Mouse (Mus musculus) gastrocnemius, postnatal 25 days (tissue): Measurements from ENCODE around the gene Fam133b. TPM values are rescaled to one million over a fixed set of nuclear protein-coding genes. Genes with fewer than 3 reads are reported as not detected.

Experiments used
- DNase-seq: peaks from one replicate; pipeline ENCODE4 v3.0.0; 2022
- long read RNA-seq, 2 experiments: library from polyadenylated mRNA; stranded (forward); transcript quantifications; one replicate each; pipeline ENCODE4 v2.0.0; 2021
- total RNA-seq, 2 experiments: library from RNA; stranded (reverse); gene quantifications; 1 replicate in 1 of 2; 2 replicates in 1 of 2; pipeline ENCODE4 v1.2.3; 2021

The Fam133b gene
- 10 to 100 TPM; 12.4 to 14.3 TPM for total RNA-seq
- long read RNA-seq, experiment 1, transcript Fam133b-201 (11 exons, 1,491 nt): major isoform, 6 of 9 reads
- long read RNA-seq, experiment 1, partial matches to known transcripts: 1 of 9 reads
- long read RNA-seq, experiment 1, other reads (novel, unspliced or antisense): 2 of 9 reads
- long read RNA-seq, experiment 2, transcript Fam133b-201 (11 exons, 1,491 nt): major isoform, 8 of 10 reads
- long read RNA-seq, experiment 2, partial matches to known transcripts: 1 of 10 reads
- long read RNA-seq, experiment 2, other reads (novel, unspliced or antisense): 0 of 10 reads

DNA sequence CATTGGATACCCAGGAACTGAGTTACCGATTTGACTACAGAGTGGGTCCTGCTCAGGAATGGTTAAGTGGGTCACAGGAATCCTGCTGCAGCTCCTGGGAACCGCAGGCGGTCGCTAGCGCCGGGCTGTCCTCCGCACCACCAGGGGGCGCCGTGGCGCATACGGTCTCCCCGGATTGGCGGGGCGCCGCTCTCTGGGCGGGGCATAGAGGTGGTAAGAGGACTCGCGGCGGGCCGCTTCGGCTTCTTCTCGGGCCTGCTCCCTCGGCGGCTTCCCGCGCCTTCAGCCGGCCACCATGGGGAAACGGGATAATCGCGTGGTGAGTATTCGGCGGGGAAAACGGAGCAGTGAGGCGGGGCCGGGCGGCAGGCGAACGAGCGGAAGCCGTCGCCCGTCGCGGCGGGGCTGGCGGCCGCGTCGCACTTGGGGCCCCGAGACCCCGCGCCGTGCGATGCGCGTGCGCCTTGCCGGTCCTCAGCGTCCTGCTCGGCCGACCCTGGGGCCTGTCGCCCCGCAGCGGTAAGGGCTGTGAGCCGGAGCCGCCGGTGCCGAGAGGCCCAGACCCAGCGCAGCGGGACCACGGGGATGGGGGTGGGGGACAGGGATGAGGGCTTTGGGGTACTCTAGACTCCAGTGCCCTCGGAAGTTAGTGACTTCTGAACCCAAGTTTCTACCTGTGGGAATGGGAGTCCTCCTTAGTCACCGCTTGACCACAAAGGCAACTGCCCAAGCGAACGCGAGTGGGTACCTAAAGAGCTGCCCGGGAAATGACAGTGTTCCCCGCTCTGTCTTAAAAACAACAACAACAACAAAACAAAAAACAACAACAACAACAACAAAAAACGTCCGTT is at the start of gene Fam133b:
Gene Fam133b (plus strand): TSS at position 205 of the 851 bp plus-strand sequence.
- peak; percentile 92 for DNase-seq

DNA sequence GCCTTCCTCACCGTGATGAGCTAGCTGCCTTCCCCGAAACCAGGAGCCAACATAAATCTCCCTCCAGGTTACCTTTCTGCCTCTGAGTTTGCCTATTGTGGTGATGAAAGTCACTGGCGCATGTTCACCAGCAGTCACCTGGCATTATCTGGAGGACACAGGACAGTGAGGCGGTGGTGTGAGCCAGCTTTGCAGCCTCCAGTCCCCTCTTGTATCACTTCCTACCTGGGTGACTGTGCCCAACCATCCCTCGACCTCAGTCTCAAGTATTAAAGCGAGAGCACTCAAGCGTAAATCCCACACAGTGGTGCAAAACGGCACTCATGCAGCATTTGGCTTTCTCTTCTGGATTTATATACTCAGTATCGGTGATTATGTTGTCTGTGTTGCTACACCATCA is 49.7 kb upstream of the Fam133b start:
- no peak for DNase-seq

DNA sequence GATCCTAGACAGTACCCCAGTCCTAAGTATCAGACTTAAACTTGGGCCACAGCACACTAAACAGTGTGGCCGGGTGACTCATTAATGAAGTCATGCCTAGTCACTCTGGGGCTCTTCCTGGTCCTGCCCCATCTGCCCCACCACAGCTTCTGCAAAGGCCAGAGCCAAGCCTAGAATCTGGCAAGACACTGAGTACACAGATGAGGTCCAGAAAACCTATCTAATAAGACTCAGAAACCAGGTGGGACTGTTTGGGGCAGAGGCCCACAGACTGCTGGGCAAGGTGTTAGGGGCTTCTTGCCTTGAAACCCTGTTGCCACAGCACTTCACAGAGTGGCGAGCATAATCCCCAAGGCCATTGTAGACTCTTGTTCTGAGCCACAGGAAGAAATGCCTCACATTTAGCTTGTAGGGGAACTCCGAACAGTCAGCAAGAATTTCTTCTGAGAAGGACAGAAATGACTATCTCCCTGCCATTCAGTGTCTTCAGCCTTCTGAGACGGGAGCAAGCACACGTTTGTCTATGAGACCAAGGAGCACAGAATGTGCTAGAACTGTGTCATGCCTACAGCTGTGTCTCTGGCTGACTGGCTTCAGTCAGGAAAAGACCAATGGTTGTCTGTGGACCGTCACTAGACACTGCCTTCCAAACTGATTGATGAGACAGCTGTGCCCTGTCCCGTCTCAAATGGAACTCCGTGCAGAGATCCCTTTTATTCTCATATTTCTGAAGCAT is 49.0 kb upstream of the Fam133b start:
- DNase-seq: no peak

DNA sequence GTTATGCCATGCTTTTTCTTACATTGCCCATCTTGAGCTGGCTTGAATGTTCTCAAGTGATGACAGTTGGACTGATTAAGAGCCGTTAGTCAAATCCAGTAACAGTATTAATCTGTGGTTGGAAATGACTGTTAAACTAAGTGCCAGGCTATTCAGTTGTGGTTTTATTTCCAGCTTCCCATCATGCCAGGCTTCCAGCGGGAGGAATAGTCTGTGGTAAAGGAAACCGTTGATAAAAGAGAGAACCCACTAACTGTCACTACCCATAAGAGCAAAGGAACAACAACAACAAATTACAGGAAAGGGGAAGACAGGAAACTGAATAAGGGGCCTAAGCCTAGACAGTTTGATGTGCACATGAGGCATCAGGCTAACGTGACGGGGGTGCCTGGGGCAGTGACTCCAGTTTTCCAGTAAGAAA is 46.1 kb upstream of the Fam133b start:
- DNase-seq: no peak

DNA sequence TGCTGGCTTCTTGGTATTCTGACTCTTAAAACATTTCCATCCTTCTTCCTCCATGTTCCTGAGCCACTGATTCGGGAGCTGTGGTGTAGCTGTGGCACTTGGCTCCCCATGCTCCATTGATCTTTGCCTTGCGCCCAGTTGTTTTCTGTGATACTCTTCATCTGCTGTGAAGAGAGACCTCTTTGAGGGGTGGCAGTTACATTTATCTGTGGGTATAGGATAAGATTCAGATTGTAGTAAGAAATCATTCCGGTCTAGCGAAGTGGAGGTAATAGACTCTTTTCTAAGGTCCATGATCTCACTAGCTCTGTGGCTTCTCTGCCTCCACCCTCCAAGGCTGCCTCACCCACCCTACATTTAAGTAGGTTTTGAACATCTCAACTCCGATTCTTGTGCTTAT is 43.3 kb upstream of the Fam133b start:
- no peak for DNase-seq

DNA sequence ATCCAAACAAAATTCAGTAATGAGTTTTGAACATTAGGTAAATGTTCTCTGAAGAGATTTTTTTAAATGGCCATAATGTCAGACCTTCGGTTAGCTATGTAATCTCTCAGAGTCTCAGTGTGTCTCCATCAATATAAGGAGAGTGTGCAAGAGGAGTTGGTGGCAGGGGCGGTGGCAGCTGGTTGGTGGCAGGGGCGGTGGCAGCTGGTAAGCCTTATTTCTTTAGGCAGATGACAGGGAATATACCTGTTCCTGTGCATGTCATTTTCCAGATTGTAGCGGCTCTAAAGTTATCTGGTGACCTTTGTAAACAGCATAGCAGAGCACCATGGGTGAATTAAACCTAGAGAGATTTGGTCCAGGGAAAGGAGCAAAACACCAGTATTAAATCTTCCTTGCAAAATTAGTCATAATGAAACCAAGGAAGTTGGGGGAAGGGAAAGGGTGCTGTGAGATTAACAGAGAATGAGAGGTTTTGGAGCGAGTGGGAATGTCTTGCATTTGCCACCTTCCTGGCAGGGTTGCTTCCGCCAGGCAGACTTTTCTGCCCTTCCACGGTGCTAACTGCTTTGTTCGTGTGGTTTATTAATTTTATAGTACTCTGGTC is 42.6 kb upstream of the Fam133b start:
- no peak for DNase-seq

DNA sequence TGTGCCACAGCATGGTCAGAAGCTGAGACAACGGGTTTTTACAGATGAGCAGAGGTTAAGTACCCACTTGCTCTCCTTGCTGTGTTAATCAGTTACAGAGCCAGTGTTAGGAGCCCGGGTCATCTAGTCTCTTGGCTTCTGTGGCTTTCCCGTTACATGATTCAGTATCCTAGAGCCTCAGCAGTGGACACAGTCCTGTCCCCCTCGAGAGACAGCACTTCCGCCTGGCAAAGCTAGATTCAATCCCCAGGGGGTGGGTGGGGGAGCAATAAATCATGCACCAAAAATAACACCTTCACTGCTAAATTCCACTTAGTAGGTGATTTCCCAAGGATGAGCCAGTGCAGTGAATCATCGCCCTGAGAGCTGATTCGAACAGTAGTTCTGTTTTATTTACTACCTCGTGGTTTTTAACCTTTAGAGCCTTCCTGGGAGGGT is 42.0 kb upstream of the Fam133b start:
- peak; percentile 16 for DNase-seq

DNA sequence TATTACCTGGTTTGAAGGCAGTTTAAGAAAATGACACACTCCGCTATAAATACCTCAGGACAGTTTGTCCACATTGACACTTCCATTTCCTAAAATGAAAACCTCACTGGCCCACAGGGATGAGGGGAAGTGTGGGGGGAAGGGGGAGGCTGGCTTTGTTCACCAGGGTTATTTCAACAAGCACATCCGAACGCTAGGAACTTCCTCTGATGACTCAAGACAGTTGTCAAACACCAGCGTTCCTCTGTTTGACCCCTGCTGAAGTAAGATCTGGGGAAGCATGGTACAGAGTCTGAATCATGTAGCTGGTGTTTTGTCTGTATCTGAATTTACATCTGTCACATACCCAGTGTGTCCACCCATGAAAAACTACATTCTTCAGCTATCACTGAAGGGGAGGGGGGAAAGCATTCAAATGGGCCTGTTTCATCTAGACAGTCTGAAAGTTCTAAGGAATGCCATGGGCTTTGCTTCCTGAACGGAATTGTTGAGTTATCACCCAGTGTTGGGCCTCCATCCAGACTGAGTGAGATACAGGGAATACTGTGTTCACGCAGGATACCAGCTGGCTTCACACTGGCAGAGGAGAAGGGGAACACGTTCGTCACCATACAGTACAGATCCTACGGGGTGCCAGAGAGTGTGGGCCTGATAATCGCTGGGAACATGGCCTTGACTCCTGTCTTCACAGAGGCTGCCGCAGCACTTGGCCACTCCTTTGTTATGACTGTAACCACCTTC is 40.9 kb upstream of the Fam133b start:
- peak; percentile 63 for DNase-seq

DNA sequence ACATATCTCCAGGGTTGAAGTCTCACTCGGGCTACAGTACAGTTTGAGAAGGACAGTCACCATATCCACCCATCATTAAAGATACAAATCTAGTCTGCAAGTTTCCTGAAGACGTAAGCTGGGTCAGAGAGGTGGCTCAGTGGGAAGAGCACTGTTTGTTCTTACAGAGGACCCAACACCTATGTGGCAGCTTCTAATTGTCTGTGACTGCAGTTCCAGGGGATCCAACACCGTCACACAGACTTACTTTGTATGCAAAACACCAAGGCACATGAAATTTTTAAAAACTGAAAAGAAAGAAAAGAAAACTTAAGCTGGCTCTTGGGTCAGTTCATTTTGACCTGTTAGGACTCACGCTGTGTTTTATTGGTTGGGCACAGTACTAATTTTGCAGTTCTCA is 40.3 kb upstream of the Fam133b start:
- DNase-seq: no peak

DNA sequence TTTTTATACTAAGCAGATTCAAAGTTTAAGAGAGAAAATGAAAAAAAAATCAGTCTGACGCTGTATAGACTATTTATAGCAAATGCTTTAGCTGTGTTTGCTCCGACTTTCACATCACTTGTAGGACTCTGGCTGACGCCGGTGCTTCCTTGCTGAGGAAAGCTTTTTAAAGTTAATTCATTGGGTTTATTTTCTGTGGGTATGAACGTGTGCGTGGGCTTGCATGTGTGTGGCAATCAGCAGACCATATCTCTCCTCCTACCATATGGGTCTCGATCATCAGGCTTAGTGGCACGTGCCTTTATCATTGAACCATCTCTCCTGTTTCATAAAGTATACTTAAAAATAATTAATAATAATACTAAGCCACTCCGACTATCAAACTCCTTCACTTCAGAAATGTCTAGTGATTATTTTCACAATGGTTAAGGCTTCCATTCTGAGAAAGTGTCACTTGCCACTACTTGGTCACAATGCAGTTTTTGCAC is 39.8 kb upstream of the Fam133b start:
- no peak for DNase-seq

DNA sequence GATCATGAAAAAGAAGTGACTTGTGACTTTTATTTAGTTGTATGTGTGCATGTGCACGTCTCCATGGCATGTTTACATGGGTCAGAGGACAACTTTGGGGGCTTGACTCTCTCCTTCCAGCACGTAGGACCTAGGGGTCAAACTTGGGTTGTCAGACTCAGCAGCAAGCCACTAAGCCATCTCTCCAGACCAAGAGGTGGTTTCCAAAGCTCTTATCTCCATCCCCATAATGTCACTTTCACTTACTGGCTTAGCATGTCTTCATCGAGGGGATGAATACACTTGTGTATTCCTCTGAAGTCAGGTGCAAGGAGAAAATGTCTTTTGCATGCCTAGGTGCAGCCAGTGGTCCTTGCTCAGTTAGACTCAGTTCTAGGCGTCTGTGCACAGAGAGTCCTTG is 39.2 kb upstream of the Fam133b start:
- no peak for DNase-seq

DNA sequence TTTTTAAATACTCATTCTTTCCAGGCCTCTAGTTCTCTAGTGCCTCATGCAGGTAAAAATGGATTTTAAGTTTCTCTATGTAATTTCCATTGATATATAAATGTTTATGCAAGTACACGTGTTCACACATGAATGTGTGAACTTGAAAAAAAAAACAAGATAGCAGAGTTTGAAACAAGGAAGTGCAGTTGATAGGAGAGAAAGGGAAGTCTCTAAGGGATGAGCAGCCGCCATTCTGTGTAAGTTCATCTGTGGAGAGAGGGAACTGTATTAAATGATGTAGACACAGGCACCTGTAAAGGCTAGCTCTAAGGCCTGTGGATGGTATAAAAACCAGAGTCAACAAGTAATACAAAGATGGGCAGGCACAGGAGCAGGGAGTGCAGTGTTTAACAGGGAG is 38.1 kb upstream of the Fam133b start:
- DNase-seq: no peak

DNA sequence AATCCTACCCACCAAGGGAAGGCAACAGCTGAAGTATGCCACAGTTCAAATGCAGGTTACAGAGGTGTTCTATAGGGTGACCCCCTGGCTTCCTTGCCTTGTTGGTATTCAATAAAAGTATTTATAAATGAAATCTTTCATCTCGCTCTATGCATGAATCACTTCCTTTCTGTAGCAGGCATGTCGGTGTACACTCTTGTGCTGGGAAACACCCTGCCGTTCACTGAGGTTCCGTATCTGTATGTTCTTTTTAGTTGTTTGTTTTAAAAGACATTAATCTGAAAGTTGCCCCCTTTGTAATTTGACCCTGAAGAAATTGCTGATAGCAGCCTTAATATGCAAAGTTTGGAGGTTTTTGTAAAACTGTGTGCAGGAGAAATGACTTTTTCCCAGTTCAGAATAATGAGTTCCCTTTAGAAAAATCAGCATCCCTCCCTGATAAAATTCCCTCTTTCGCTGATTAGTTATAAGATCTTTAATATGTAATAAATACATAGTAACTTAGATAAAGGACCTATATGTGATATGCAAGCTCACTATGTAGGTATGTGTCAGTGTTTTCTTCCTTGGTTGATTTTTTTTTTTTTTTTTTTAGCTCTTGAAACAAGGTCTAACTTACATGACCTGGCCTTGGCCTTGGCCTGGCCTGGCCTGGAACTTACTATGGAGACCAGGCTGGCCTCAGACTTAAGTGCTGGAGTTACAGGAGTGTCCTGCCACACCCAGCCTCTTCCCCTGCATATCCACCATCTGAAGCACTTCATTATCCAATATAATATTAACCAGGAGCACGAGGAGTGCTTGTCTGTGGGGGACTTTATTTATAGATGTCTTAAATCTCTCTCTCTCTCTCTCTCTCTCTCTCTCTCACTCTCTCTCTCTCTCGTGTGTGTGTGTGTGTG is 34.9 kb upstream of the Fam133b start:
- no peak for DNase-seq

DNA sequence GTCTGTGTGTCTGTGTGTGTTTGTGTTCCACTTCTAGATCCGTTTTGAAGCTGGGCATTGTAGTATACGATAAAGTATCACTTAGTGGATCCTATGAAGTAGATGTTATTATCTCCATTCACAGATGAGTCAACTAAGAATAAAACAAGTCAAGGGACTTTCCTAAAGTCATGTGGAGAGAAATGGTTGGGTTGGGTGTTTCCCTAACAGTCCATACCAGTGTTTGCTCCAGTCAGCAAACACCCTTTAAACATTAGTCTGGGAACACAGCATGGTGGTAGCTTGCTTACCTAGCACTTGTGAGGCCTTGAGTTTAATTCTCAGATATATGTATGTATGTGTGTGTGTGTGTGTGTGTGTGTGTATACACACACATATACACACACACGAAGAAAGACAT is 34.1 kb upstream of the Fam133b start:
- DNase-seq: no peak

DNA sequence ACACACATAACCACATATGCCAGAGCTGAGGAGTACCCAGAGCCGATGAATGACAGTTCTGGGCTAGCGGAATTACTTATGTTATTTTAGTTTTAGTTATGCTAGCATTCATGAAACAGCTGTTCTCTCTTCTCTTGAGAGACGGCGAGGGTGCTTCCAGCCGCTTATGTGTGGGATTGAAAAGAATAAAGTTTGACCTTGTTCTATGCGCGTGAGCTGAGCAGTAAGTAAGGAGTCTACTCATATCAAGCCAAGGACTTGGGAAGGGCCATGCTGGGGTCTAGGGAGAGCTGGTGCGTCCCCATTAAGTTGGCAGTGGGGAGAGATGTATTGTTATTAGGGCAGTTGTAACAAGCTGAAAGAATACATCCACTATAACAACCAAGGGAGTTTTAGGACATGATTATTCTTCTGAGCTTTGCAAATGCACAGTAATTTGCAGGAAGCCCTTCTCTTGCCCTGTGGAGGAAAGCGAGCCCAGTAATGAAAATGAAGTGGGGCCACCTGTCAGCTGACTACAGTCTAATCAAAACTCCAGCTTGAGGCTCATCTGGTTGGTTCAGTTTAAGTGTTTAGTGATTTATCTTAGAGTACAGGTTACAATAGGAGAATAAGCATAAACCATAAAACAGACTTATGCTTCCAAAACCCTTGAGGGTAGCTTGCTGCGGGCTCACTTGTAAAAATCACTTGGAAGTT is 32.4 kb upstream of the Fam133b start:
- no peak for DNase-seq

DNA sequence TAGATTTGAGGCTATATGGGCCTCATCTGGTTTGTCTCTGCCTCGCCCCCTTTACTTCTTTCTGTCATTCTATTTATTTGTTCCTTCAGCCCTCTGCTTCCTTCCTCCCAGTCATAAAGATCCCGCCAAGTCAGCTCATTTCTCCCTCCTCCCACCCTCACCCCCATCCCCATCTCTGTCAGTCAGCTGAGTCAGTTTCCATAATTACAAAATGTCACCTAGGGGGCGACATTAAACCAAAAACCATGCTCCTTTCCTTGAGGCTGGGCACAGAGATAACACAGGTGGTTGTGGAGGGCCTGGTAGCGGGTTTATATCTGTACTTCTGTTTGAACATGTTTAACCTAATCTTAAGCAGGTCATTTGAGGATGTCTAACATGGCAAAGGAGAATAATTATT is 31.0 kb upstream of the Fam133b start:
- DNase-seq: no peak

DNA sequence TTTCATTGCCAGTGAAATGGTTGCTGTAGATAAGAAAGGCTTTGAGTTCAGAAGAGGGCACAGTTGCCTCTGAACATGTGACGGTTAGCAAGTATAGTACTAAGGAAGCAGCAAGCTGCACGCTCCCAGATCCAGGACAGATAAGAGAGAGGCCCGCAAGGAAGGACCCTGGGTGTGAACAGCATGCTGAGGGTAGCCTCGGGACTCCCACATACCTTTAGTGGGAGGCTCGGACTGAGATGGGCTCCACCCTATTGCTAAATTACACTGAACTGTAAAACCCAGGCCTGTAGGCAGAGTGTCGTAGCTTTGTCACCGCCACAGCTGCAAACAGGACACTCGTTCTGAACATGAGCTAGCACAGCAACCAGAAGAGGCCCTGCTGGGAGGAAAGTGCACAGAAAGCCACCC is 28.7 kb upstream of the Fam133b start:
- no peak for DNase-seq

DNA sequence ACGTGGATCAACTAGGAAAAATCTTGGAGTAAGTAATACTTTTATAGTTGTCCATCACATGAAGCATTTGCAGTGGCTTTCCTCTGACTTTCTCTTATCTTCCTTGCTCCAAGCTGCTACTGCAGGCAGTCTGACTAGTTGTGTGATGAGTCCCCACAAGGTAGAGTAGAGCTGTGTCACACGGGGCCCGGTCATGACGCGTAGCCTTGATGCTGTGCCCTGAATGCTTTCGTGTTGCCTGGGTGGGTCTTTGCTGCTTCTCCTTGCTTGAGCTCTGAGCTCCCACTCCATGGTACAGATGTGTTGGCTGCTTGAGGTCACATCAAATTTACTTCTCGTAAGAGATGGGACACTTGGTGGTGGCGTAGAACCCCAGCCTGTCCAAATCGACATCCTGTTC is 28.2 kb upstream of the Fam133b start:
- no peak for DNase-seq

DNA sequence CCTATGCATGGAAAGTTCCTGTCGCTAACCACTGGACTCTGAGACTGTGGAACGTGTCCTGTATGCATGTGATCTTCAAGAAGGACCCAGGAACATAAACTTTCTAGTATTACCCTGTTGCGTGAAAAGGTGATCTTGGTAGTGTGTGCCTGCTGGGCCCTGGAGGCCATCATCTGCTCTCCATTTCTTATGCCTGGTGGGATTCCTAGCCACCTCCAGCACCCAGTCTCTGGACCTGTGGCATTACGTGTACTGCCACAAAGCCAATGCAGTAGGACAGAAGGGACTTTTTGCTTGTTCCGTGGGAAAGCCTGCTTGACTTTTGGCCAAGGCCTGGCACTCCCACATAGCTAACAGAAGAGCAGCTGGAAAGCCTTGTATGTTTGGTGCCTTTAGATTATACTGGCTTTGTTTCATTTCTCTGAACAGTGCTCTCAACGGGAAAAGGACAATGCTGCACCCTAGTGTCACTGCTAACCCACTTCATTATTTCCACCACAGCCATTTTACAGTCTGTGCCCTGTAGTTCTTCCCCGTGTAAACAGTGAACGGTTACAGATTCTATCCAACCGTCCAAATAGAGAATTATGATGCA is 27.1 kb upstream of the Fam133b start:
- no peak for DNase-seq
